Mouse (Mus musculus) E14TG2a.4 (cell line): ENCODE measurements around the gene 1700129C05Rik.

Experiments used
- H3K27me3 ChIP-seq: 2 replicates; pipeline ENCODE4 v1.6.1; 2014; ENCODE audit warnings: low read length, control low read depth; ENCODE audit not compliant: insufficient read depth
- H3K36me3 ChIP-seq: 2 replicates; pipeline ENCODE4 v1.6.1; 2014; ENCODE audit warnings: low read length, control low read depth; ENCODE audit not compliant: insufficient read depth
- H3K4me1 ChIP-seq: replicated peaks from 2 replicates; pipeline ENCODE4 v1.6.1; 2014; ENCODE audit warnings: low read depth, low read length, control low read depth
- H3K4me3 ChIP-seq: replicated peaks from 2 replicates; pipeline ENCODE4 v1.5.1; 2014; ENCODE audit warnings: mild to moderate bottlenecking, low read length
- H3K9me3 ChIP-seq: 2 replicates; pipeline ENCODE4 v1.6.1; 2014; ENCODE audit warnings: low read length, control low read depth
- CTCF ChIP-seq: conservative IDR thresholded peaks from 2 replicates; pipeline ENCODE4 v1.5.1; 2014; ENCODE audit warnings: low read length
- NANOG ChIP-seq: IDR thresholded peaks from 2 replicates; pipeline ENCODE4 v1.6.1; 2014; ENCODE audit warnings: borderline replicate concordance, low read length, mixed read lengths
- POU5F1 ChIP-seq: IDR thresholded peaks from 2 replicates; pipeline ENCODE4 v1.6.1; 2014; ENCODE audit warnings: low read length, borderline replicate concordance

The 1700129C05Rik gene

DNA sequence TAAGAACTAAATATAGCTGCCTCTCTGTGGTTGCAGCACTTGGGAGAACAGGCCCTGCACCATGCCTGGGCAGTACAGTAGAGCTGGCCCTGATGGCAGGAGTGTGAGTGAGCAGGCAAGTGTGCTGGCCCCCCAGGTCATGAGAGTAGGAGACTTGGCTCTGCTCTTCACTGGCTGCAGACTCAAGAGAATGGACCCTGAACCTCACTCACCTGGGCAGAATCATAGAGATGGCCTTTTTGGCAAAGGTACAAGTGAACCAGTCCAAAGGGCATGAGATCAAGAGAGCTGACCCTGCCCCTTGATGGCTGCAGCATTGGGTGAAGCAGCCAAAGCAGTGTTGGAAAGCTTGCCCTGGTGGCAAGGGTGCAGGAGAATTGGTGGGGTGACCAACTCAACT lies 49.1 kb downstream of the 1700129C05Rik start:
- no peaks in the 10 kb centered on the region for H3K36me3 ChIP-seq
- no peaks in the 10 kb centered on the region for H3K9me3 ChIP-seq
- no peak for TF ChIP-seq POU5F1
- TF ChIP-seq CTCF: no peak
- TF ChIP-seq NANOG: no peak
- H3K27me3 ChIP-seq: no peaks in the 10 kb centered on the region
- no peaks in the 10 kb centered on the region for H3K4me1 ChIP-seq
- no peak overlapping the region for H3K4me3 ChIP-seq

DNA sequence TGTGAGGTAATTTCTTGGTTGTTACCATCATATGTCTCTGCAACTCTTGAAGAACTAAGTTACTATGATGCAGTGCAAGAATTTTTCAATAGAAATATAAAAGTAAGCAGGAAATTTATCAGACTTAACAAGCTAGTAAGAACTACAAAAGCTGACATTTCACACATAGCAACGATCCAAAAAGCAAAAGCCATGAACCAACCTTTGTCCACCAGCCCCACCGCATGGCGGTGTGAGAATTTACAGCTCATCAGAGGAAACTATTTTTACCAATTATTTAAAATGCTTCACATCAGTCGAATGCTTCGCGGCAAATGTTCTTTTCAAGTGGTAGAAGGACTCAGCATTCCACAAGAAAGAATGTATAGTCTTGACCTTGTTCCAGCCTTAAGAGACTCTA lies 58.3 kb downstream of the 1700129C05Rik start:
- H3K9me3 ChIP-seq: peaks cover 7% of the 10 kb centered on the region; the same call in 1 of the 2 replicates
- no peaks in the 10 kb centered on the region for H3K4me1 ChIP-seq
- H3K36me3 ChIP-seq: no peaks in the 10 kb centered on the region
- H3K4me3 ChIP-seq: no peak overlapping the region
- H3K27me3 ChIP-seq: no peaks in the 10 kb centered on the region
- 0 out of 2 replicates have a peak, but pooled peaks have one; percentile 5 for TF ChIP-seq CTCF
- no peak for TF ChIP-seq POU5F1
- no peak for TF ChIP-seq NANOG
